Mouse (Mus musculus) stomach, embryonic 15.5 days (tissue): Measurements from ENCODE around the gene Fabp2. TPM values are rescaled to one million over a fixed set of nuclear protein-coding genes. Genes with fewer than 3 reads are reported as not detected.

Experiments
- ATAC-seq: fragments of 200-750 bp; cut with Nextera tagmentation; 2 replicates; pipeline ENCODE4 v1.8.0; 2017; ENCODE audit warnings: low read depth, moderate number of reproducible peaks, moderate TSS enrichment; ENCODE audit not compliant: insufficient read depth, low FRiP score
- H3K27ac ChIP-seq: fragments of 300-500 bp; sonication (generic); 2 replicates; pipeline ENCODE4 v1.5.1; 2015; ENCODE audit warnings: mild to moderate bottlenecking, inconsistent platforms
- H3K27me3 ChIP-seq: fragments of 300-500 bp; sonication (generic); replicated peaks from 2 replicates; pipeline ENCODE4 v1.6.1; 2015; ENCODE audit warnings: inconsistent platforms
- H3K36me3 ChIP-seq: fragments of 300-500 bp; sonication (generic); 2 replicates; pipeline ENCODE4 v1.6.1; 2015; ENCODE audit warnings: inconsistent platforms
- H3K4me1 ChIP-seq: fragments of 300-500 bp; sonication (generic); 2 replicates; pipeline ENCODE4 v1.6.1; 2015; ENCODE audit warnings: inconsistent platforms
- H3K4me2 ChIP-seq: fragments of 300-500 bp; sonication (generic); 2 replicates; pipeline ENCODE4 v1.6.1; 2015; ENCODE audit warnings: mild to moderate bottlenecking, inconsistent platforms
- H3K4me3 ChIP-seq: fragments of 300-500 bp; sonication (generic); replicated peaks from 2 replicates; pipeline ENCODE4 v1.5.1; 2015; ENCODE audit warnings: inconsistent platforms
- H3K9ac ChIP-seq: fragments of 300-500 bp; sonication (generic); 2 replicates; pipeline ENCODE4 v1.6.1; 2015; ENCODE audit warnings: inconsistent platforms
- H3K9me3 ChIP-seq: fragments of 300-500 bp; sonication (generic); 2 replicates; pipeline ENCODE4 v1.6.1; 2016; ENCODE audit warnings: inconsistent platforms
- WGBS: fragments of 180-500 bp; shearing (Covaris S2); methylation state at CpG from one replicate; pipeline ENCODE4 v1.1.7; 2015; 5-methylcytosine and 5-hydroxymethylcytosine counted together
- polyA plus RNA-seq: library from polyadenylated mRNA; unstranded; fragments of >200 nt; fragmentation: Nextera tagmentation; extraction: Ambion mirVana; gene quantifications from 2 replicates; pipeline ENCODE4 v1.2.1, GENCODE M21; 2015

Gene Fabp2
- polyA plus RNA-seq, 1 experiment from 2014 or later = 108 TPM

DNA sequence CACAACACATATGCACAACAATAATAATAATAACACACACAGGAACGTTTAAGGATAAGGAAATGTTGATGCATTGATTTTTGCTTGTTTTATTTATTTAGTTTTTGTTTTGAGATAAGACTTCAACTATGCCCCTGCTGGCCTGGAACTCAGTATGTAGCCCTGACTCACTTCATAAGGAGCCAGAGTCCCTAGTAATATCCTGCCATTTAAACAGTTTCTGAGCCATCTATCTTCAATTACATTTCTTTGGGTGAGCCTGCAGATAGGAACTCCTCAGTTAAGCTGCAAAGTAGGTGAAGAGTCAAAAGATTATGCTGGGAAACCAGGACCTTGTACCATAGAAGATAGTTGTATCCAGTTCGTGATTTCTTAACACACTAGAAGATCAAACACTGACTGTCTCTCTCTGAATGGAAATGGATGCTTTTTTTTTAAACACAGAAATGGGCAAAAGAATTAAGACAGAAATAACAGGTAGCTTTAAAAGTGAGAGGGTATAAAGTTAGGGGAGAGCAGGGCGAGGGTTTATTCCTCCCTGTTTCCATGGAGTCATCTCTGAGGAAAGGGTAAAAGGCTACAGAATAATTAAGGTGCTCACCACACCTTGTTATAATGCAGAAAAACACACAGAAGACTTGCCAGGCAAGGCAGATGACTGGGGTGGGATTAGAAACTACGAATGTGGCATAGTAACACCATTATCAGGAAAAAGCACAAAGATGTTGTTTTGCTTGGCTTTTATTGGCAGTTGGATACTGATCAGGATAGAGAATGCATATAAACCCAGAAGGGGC, 7.2 kb upstream of the Fabp2 start:
- peak; percentile 68; the same call in 1 of the 2 replicates for ATAC-seq
- Histone ChIP-seq H3K4me1 (no peaks in the 10 kb centered on the region), H3K4me2 (peak overlapping the region; percentile 26), H3K27ac (peak overlapping the region; percentile 76), H3K4me3 (no peak overlapping the region), H3K9me3 (no peaks in the 10 kb centered on the region), H3K36me3 (no peaks in the 10 kb centered on the region), H3K27me3 (no peaks in the 10 kb centered on the region), H3K9ac (no peak overlapping the region)
- 58% methylated on average over 4 of the region's 4 CpGs for WGBS

DNA sequence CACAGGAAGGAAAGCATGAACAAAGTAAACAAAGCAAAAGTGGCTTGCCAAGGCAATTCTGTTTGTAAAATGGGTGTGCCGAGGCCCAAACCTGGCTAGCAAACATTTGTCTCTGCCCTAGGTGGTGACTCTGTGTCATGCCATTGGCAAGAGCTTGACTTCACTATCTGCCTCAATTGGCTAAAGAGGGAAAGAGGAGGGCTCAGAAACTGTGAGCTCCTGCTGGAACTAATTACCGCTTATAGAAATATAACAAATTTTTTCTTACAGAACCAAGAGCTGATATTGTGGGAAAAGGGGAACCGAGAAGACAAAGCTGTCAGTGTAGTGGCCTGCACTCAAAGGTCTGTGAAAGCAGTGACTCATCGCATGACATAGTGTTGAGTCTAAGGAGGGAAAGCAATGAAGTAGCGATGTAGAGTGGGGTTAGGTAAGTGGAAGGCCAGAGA, 6.5 kb upstream of the Fabp2 start:
- peak; percentile 80 for ATAC-seq
- Histone ChIP-seq H3K4me3 (no peak overlapping the region), H3K9ac (no peak overlapping the region), H3K36me3 (no peaks in the 10 kb centered on the region), H3K9me3 (no peaks in the 10 kb centered on the region), H3K27ac (peak overlapping the region; percentile 76), H3K27me3 (no peaks in the 10 kb centered on the region), H3K4me1 (no peaks in the 10 kb centered on the region), H3K4me2 (peak overlapping the region; percentile 26)
- 57% methylated on average over 5 of the region's 5 CpGs for WGBS

DNA sequence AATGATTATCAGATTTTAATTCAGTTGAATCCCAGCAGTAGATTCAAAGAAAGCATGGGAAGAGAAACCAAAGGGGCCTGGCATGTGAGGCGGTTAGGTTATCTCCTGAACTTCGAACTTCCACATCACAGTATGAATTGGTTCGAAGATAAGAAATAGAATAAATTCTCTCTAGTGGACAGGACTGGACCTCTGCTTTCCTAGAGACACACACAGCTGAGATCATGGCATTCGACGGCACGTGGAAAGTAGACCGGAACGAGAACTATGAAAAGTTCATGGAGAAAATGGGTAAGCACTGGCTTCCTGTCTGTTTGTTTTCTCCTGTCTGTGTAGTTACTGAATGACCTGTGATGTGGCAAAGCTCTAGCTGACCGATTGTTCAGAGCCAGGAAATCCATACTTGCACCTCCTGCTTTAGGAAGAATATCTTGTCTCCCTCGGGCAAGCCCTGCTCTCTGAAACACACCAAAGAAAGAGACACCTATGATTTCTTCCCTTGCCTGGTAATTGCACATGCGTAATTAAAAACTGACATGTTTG, 388 bp downstream of the Fabp2 start:
- H3K27me3 ChIP-seq = no peaks in the 10 kb centered on the region
- no peak overlapping the region for H3K9ac ChIP-seq
- H3K4me1 ChIP-seq = no peaks in the 10 kb centered on the region
- H3K27ac ChIP-seq = no peak overlapping the region
- ATAC-seq = no peak
- H3K4me3 ChIP-seq = no peak overlapping the region
- no peak overlapping the region for H3K4me2 ChIP-seq
- WGBS = 63% methylated on average over 11 of the region's 11 CpGs
- H3K36me3 ChIP-seq = no peaks in the 10 kb centered on the region
- H3K9me3 ChIP-seq = no peaks in the 10 kb centered on the region

DNA sequence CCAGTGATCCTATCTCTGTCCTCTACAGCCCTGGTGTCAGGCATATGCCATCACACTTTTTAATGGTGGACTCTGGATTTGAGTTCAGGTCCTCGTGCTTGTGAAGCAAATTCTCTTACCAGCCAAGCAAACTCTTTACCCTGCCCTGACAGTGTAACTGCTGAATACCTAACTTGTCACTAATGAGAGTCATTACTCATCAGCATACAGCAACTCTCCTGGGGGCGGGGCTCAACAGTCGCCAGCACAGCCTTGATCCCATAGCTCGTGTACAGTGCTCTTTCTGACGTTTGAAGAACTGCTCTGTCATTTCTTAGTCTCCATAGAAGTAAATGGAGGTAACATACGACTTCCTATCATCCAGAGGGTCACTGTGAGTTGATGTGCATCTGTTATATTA, 3.4 kb downstream of the Fabp2 start:
- no peaks in the 10 kb centered on the region for H3K9me3 ChIP-seq
- H3K27me3 ChIP-seq = no peaks in the 10 kb centered on the region
- H3K36me3 ChIP-seq = no peaks in the 10 kb centered on the region
- H3K9ac ChIP-seq = no peak overlapping the region
- no peaks in the 10 kb centered on the region for H3K4me1 ChIP-seq
- ATAC-seq = no peak
- no peak overlapping the region for H3K4me2 ChIP-seq
- H3K4me3 ChIP-seq = no peak overlapping the region
- 51% methylated on average over 6 of the region's 6 CpGs for WGBS
- no peak overlapping the region for H3K27ac ChIP-seq

- Histone ChIP-seq H3K27ac (no peak overlapping the region), H3K9me3 (no peaks in the 10 kb centered on the region), H3K4me3 (no peak overlapping the region), H3K9ac (no peak overlapping the region), H3K4me1 (no peaks in the 10 kb centered on the region), H3K4me2 (no peak overlapping the region), H3K36me3 (no peaks in the 10 kb centered on the region), H3K27me3 (no peaks in the 10 kb centered on the region)
- 42% methylated on average over 12 of the region's 12 CpGs for WGBS
- ATAC-seq = peak; percentile 43; the same call in 1 of the 2 replicates
Measured at GRCm38 (mm10) chr3:122903746-122904433, 9.0 kb downstream of the Fabp2 start.

- ATAC-seq = no peak
- Histone ChIP-seq H3K9me3 (no peaks in the 10 kb centered on the region), H3K4me1 (no peaks in the 10 kb centered on the region), H3K27ac (no peak overlapping the region), H3K9ac (no peak overlapping the region), H3K4me2 (no peak overlapping the region), H3K36me3 (no peaks in the 10 kb centered on the region), H3K27me3 (no peaks in the 10 kb centered on the region), H3K4me3 (no peak overlapping the region)
- 90% methylated on average over 2 of the region's 2 CpGs for WGBS
Measured at GRCm38 (mm10) chr3:122907841-122908240, 13.0 kb downstream of the Fabp2 start.

- H3K4me2 ChIP-seq = no peak overlapping the region
- H3K9ac ChIP-seq = no peak overlapping the region
- no peaks in the 10 kb centered on the region for H3K27me3 ChIP-seq
- no peak overlapping the region for H3K27ac ChIP-seq
- H3K4me1 ChIP-seq = no peaks in the 10 kb centered on the region
- ATAC-seq = no peak
- whole genome bisulfite sequencing = 81% methylated on average over 5 of the region's 5 CpGs
- H3K9me3 ChIP-seq = no peaks in the 10 kb centered on the region
- no peaks in the 10 kb centered on the region for H3K36me3 ChIP-seq
- no peak overlapping the region for H3K4me3 ChIP-seq
Measured at GRCm38 (mm10) chr3:122915493-122915892, 20.6 kb downstream of the Fabp2 start.

DNA sequence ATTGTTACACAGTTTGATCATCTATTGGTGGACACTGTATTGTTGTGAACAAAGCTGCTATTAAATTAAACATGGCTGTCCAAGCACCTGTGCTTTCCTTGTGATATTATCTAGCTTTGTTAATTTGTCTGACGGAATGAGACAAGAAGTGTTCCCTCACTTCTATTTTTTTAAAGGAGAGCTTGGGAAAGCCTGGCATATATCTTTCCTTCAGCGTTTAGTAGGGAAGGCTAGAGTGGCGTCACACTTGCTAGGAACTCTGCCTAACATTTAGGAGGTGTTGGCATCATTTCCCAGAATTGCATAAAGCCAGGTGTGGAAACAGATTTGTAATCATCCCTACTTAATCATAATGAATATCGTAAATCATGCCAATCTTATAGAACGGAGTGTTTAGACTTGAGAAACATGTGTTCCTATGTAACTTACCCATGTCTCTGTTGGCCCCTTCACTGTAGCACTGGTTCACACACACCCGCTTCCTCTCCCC, 21.4 kb downstream of the Fabp2 start:
- Histone ChIP-seq H3K36me3 (no peaks in the 10 kb centered on the region), H3K9me3 (no peaks in the 10 kb centered on the region), H3K27me3 (no peaks in the 10 kb centered on the region), H3K4me2 (no peak overlapping the region), H3K4me3 (no peak overlapping the region), H3K4me1 (no peaks in the 10 kb centered on the region), H3K9ac (no peak overlapping the region), H3K27ac (no peak overlapping the region)
- 79% methylated on average over 6 of the region's 6 CpGs for WGBS
- ATAC-seq = no peak

DNA sequence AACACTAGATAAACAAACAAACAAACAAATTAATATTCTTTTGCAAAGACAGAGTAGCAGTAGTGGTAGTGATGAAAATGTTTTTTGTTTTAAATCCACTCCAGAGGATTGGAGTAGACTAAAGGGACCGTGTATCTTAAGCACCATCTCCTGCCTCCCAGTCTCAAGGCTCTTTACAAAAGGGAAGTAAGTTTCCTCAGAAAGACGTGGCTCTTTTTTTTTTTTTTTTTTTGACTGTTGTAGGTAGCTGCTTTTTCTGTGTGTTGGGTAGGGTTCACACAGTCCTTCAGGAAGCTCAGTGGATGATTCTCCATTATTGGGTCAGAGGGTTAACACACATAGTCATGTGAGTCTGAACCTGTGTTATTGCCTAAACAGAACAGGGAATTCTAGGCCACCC, 23.8 kb downstream of the Fabp2 start:
- no peaks in the 10 kb centered on the region for H3K9me3 ChIP-seq

GRCm38 (mm10) chr3:122919260-122919659, 24.4 kb downstream of the Fabp2 start, which contains the start of gene Gm10959:
Gm10959 (minus strand) TSS chr3:122919360.
- no peak within 1 kb of the TSS for H3K4me2 ChIP-seq
- H3K9ac ChIP-seq = no peak within 1 kb of the TSS
- no peaks in the 10 kb centered on the region for H3K27me3 ChIP-seq
- H3K4me1 ChIP-seq = no peaks in the 10 kb centered on the region
- no peak for ATAC-seq
- peak within 1 kb of the TSS; percentile 57; the same call in 1 of the 2 replicates for H3K27ac ChIP-seq
- no peak within 1 kb of the TSS for H3K4me3 ChIP-seq
- 81% methylated on average over 8 of the region's 8 CpGs for WGBS
- no peaks in the 10 kb centered on the region for H3K9me3 ChIP-seq
- H3K36me3 ChIP-seq = no peaks in the 10 kb centered on the region

More for the DNA sequence above, 23.8 kb downstream of the Fabp2 start:
- no peak overlapping the region for H3K9ac ChIP-seq
- no peak overlapping the region for H3K4me2 ChIP-seq
- whole genome bisulfite sequencing = 48% methylated on average over 2 of the region's 2 CpGs
- no peak overlapping the region for H3K27ac ChIP-seq
- H3K4me3 ChIP-seq = no peak overlapping the region
- no peaks in the 10 kb centered on the region for H3K4me1 ChIP-seq
- ATAC-seq = no peak
- H3K36me3 ChIP-seq = no peaks in the 10 kb centered on the region
- H3K27me3 ChIP-seq = no peaks in the 10 kb centered on the region

DNA sequence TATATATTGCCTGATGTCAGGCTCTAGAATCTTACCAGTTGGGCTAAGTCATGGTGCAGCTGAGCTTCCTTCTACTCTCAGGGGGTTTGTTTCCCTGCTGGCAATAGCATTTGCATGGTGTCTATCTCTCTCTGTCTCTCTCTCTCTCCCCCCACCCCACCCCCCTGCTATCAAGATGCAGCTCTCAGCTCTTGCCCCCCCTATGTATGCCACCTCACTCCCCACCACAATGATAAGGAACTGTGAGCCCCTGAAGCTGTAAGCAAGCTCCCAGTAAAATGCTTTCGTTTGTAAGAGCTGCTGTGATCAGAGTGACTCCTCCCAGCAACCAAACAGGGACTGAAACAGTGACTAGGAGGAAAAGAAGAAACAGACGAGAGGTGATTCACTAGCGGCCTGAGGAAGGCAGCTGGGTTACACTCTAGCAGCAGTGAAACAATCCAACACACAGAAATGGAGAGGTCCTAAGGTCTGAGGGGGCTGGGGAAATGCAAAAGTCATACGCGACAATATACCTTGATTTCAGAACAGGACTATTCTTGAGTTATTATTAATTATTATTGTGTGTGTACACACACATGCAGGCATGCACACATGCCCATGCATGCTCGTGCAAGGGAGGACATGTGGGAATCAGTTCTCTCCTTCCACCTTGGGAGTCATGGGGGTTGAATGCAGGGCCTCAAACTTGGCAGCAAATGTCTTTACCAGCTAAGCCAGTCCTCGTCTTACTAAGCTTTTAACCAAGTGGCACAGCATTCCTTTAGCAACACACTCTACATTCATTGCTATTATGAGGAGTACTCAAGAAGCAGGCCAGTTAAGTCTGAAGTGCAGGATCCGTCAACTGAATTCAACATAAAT, 25.9 kb downstream of the Fabp2 start:
- 61% methylated on average over 8 of the region's 8 CpGs for WGBS
- Histone ChIP-seq H3K9ac (no peak overlapping the region), H3K36me3 (no peaks in the 10 kb centered on the region), H3K27me3 (no peaks in the 10 kb centered on the region), H3K9me3 (no peaks in the 10 kb centered on the region), H3K4me1 (no peaks in the 10 kb centered on the region), H3K27ac (peak overlapping the region; percentile 57; the same call in 1 of the 2 replicates), H3K4me2 (no peak overlapping the region), H3K4me3 (no peak overlapping the region)
- ATAC-seq = no peak
